Mouse (Mus musculus) monocyte, adult 5-6 weeks (primary cell): ENCODE measurements around the gene Ssrp1. TPM values are rescaled to one million over a fixed set of nuclear protein-coding genes. Genes with fewer than 3 reads are reported as not detected.

Source experiments
- ATAC-seq: fragments of 153-309, 156-312 bp; replicated peaks from 2 replicates; pipeline ENCODE4 v1.8.0; 2017; ENCODE audit warnings: mild to moderate bottlenecking; ENCODE audit not compliant: low TSS enrichment, insufficient number of reproducible peaks, severe bottlenecking, poor library complexity, low FRiP score
- total RNA-seq: library from RNA; stranded (forward); fragments of 200-1000, 200-491, 200-594 nt; gene quantifications from 3 replicates; pipeline ENCODE4 v1.2.3, GENCODE M21; 2017

The Ssrp1 gene
- 113 to 215 TPM (median 119 TPM) in 3 replicates for total RNA-seq

DNA sequence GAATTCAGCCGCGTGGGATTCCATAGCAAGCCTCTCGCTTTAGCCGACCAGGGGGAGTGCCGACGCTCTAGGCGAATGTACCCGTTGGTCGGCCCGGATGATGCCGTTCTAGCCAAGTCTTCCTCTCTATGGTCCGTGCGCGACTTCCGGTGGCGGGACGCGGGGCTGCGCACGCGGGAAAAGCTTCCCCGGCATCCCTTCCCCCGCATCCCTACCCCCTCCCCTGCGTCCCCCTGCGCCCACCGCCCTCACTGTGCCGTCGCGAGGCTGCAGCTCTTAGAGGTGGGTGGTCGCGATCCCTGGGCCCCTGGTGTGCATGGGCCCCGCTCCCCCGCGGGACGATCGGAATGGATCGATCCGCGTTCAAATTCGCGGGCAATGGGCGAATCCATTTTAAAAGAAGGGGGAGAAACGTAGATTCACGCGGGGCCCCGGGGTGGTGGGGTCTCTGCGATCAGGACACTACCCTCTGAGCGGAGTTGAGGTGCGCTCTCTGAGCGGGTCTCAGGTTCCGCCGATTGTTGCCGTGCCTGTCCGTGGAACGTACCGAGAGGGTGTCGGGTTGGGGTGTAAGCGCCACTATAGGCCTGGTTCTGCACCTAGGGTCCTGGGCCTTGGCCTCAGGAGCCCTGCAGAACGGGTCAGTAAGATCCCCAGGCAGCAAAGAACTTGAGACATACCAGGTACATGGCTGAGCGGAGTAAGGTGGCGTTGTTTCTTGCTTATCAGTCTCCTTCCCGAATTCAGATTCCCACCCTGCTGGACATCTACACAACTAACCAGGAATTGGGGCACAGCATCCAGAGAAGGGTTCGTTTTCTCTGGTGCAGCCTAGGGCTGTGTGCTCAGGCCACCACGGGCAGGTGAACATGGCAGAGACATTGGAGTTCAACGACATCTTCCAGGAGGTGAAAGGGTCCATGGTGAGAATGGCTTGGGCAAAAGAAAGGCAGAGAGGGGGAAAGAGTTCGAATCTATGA, at the start of gene Ssrp1, which contains the start of gene P2rx3:
TSS of gene Ssrp1 (plus strand) at position 188 of the 980 bp plus-strand sequence.
TSS of gene P2rx3 (minus strand) at position 416 of the 980 bp plus-strand sequence.
- peak; percentile 87 for ATAC-seq

DNA sequence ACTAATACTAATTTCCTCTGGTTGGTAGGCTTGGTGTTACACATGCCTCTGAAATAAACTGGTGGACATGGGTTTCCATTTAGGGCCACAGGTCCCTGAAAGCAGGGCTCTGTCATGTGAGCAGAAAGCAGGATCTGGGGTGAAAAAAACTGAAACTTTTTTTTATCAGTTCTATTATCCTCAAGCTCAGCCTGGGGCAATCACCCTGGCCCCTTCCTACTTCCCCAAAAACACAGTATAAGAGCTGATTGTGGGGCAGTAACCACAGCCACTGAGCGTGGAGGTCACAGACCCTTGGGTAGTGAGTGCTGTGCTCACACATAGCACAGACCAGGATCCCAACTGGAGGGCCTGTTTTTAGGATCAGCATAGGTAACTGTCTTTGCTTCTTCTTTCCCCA, 49.1 kb upstream of the Ssrp1 start, which contains the start of gene Prg3:
TSS of gene Prg3 (plus strand) at position 286 of the 400 bp plus-strand sequence.
- ATAC-seq: peak; percentile 68; the same call in 1 of the 2 replicates

DNA sequence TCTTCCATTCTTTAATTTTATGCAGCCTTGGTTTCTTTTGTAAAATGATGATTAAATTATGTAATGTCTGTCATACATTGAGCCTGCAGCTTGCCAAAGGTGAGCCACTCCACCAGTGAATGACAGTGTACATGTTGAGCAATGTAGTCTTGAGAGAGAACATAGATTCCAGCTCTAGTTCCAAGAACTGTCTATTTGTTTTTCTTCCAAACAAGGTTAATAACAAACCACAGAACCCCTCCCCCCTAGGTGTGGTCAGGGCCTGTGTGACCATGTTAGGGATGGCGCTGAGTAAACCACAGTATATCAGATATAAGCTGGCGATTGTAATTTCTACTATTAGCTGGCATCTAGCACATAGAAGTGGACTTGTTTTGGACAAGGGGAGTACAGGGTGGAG, 40.7 kb upstream of the Ssrp1 start:
- no peak for ATAC-seq

DNA sequence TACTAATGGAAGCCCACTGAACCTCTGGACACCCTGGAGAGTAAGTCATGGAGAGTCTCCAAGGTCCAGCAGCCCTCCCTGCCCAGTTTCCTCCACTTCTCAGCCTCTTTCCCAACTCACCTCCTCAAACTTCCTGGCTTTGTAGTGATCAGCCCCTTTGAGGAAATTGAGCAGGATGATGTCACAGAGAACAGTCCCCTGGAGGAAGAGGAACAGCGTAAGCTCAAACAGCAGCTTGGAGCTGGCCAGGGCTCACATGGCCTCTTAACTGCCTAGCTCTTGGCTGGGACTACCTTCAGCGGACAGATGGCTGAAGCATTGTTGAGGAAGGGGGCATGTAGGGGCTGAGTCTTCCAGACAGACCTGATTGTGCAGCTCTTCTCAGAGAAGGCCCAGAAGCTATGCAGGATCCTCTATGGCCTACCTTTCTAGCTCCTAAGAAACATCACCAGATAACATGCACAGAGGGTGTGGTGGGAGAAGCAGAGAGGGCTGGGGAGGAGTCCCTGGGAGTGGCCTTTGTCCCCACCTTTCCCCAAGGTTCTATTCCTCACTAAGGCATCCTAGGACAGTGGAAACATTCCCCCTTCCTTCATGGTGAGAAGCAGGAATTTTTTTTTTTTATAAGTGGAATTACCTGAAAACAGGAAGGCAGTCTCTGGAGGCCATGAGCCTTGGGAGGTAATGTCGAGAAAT, 37.4 kb upstream of the Ssrp1 start:
- ATAC-seq: no peak

DNA sequence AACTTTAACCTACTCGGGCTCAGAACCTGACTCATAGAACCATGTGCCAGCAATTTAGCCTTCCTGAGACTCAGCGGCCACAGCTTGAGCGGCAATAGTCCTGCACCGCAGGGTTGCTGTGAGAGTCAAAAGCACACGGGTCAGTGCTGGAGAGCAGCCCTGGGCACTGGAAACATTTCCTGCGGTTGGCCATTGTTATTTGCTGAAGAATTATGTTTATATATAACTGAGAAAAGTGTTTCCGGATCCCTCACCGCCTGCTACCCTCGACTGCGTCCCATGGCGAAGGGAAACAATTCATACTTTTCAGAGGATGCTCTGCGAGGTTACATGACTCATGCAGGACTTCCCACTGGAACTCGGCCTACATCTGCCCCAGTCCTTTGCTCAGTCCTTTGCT, 35.5 kb upstream of the Ssrp1 start:
- ATAC-seq: no peak

DNA sequence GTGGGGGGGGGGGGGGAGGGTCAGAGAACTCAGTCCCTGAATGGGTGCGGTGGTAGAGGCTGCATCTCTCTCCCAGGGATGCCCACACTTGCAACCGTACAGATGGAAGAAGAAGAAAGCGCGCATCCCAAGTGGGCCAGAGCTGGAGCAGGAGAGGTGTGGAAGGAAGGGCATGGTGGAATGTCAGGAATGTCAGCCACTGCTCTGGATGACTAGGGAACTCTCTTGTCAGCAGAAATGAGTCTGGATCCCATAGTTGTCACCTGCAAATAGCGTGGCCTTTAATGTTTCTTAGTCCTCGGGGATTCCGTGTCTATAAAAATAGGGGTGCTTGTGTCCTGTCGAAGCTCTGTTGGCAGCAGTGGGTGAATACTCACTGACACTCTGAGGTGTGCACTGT, 34.5 kb upstream of the Ssrp1 start:
- no peak for ATAC-seq

GRCm38 (mm10) chr2:85004341-85004740, 32.7 kb upstream of the Ssrp1 start:
- no peak for ATAC-seq

GRCm38 (mm10) chr2:85006600-85006999, 30.4 kb upstream of the Ssrp1 start:
- no peak for ATAC-seq

- ATAC-seq: 0 out of 2 replicates have a peak, but pooled peaks have one; percentile 59
Observed at GRCm38 (mm10) chr2:85007729-85008128, 29.3 kb upstream of the Ssrp1 start.

- no peak for ATAC-seq
Observed at GRCm38 (mm10) chr2:85009212-85009611, 27.8 kb upstream of the Ssrp1 start.

DNA sequence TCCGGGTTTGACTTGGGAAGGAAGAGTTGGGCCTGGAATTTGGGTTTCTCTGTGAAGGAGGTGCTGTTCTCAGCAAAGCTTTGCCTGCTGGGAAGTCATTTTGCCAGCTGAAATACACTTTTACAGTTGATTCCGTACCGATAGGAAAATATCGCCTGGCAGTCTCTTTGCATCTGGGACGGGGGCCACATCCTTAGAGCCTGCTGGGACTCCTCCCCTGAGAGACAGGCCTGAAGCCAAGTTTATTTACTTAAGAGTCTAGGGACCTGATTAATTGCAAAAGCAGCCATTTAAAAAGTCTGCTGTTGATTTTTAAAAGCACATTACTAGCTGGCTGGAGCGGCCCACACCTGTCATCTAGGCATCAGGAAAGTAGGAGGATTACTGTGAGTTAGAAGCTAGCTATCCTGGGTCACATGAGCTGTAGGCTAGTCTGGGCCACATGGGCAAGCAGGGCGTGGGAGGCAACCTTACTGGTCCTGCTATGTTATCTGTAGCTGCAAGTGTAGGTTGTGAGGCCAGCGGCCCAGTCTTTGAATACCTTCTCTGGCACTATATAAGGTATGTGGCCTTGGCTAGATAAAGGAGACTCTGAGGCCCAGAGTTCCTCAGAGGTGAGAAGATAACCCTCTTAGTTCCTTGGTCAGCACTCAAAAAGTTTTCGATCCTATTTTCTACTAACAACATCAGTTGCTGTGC, 25.0 kb upstream of the Ssrp1 start:
- ATAC-seq: no peak

DNA sequence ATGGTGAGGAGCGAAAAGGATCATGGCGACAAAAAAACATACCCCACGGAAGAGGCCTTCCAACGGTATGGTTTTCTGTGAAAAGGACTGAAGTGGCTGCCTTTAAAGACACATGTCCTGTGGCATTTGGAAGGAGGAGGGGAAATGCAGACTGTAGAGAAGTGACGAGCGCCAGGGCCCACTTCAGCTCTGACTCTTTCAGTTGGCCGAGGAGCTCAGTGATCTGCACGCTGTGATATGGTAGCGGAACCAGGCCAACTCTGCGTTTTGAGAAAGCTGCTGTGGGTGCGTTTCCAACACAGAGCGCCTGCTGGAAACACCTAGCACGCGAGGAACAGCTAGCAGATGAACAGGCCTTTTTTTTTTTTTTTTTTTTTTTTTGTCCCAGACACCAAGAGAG, 24.4 kb upstream of the Ssrp1 start:
- ATAC-seq: no peak

DNA sequence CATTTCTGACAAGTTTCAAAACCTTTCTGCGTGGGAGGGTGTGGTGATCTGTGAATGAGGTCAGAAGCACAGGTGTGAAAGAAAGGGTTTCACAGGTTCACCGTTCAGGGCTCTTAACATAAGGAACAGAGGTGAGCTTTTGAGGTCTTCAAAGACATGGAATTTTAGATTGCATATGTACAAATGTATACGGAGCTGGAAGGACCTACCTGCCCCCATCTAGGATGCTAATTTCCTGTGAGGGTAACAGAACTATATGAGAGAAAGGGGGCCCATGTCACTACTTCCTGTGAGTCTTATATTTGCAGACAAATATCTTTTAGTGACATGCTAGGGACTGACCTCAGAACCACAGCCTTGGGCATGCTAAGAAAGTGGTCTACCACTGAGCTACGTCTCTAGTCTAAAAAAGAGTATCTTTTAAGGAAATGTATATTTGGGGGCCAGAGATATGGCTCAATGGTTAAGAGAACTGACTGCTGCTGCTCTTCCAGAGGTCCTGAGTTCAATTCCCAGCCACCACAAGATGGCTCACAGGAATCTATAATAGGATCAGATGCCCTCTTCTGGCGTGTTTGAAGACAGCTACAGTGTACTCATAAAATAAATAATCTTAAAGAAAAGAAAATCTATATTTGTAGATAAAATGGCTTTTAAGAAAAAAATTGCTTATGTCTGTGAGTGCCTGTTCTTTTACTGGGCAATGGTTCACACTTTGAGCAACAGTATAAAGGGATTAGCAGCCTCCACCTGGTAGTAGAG, 23.0 kb upstream of the Ssrp1 start:
- peak; percentile 30 for ATAC-seq

DNA sequence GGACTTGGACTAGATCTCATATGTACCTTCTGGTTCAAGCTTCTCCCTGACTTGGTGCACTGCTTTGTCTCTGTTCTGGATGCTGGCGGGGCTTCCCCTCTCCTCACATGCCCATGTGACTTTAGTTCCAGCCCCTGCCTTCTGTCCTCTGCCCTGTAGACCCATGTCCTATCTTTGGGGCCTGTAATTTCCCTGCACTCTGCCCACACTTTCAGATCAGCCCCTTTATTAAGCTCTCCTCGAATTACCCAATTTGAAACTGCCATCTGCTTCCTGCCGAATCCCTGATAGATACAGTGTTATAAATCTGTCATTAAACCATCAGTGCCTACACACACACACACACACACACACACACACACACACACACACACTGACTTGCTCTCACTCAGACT, 22.4 kb upstream of the Ssrp1 start:
- no peak for ATAC-seq

DNA sequence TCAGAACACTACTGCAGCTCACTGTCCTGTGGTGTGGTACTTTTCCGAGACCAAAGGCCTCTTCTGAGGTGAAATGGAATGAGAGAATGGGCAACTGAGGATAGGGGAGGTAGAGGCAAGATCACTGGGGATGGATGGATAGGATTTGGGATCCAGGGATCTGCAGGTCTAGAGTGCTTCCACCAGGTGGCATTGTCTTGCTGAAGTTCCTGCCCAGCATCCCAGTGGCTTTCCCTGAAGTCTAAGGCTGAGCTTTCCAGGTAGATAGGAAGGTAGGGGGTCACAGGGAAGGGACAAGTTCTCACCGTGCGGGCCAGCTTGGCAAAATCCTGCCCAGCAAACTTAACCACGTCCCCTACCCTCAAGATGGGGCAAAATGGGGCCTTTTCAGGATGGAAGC, 15.0 kb upstream of the Ssrp1 start:
- no peak for ATAC-seq

DNA sequence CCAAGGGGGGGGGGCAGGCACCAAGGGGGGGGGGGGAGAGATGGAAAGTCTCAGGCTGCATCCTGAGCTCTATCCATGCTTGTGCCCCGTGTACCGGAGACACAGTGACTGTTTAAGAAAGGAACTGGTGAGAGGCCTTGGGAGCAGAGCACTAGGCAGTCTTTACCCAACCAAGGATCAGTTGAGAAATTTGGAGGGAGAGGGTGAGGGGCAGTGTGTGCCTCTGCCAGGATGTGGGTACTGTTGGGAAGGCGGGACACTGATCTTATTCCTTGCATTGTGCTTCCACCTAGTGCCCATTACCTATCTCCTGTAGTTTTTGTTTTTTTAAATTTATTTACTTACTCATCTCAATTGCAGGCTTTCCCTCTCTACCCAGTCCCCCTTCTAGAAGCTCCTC, 10.9 kb upstream of the Ssrp1 start:
- ATAC-seq: no peak

DNA sequence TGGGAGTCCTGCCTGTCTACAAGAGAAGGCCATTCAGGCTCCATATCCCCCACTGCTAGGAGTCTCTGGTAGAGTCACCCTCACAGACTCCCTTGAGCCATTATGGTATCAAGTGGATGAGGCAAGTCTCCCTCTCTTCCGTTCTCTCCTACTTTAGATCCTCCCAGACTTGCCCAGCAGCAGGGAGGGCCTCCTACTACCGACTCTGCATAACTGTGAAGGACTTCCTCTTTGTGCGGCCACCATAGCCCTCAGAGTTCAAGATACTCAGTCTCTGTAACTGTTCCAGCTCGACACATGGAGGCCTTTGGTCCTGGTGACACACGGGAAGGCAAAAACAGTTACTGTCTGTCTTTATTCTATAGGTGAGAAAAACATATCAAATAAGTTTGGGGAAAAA, 9.8 kb upstream of the Ssrp1 start:
- peak; percentile 45; the same call in 1 of the 2 replicates for ATAC-seq

GRCm38 (mm10) chr2:85029897-85030296, 7.1 kb upstream of the Ssrp1 start:
- no peak for ATAC-seq
